Mouse (Mus musculus) frontal cortex, postnatal 25 days (tissue): ENCODE measurements around the gene Cldn2.
A peak's percentile ranks its signal among the peaks of the same experiment; 100 is the strongest.
"Not testable (repeated sequence)": the region's sequence is repeated elsewhere in the genome, so short reads cannot be mapped to it uniquely, and the experiment has no call there.

Source experiments
- DNase-seq, 2 experiments: peaks; one replicate each; pipeline ENCODE4 v3.0.0; 2022; ENCODE audit warnings: low spot score in 2 of 2

Cldn2 gene

GRCm38 (mm10) chrX:139800406-139800878, at the start of gene Cldn2:
Gene Cldn2 (plus strand): TSS chrX:139800828.
- DNase-seq: no peak

DNA sequence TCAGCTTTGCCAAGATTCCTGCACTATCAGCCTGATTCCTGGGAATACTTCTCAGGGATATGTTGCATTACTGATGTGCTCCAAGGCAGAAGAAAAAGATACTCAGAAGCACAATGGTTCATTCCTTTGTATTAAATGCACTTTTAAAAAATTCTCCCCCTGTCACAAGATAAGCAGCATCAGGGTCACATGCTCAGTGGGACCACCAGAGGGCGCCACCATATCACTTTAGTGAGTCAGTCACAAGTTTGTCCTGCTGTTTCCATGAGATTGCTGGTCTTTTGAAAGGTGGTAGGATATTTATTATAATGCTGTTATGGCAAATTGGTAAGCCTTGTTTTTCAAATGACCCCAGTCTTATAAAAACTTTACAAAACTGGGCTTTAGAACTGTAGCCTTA, 48.8 kb upstream of the Cldn2 start:
- DNase-seq: peak in 1 of 2 experiments; percentile 12

DNA sequence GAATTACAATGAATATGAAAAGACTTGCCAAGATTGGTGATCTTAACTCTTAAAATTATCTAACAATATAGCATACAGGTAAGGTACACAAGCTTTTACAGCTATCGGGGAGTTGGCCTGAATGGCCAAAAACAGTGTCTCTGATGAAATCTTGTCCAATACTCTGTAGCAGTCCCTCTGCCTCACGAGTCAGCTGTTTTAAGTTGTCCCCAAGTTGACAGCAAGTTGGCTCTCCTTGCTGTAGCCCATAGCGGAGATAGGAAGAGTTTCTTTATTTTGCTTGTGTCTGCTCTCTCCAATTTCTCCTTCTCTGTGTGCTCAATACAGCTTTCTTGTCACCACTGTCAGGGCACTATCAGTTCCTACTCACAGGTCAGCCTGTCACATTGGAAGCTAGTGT, 42.0 kb upstream of the Cldn2 start:
- not testable (repeated sequence) for DNase-seq

GRCm38 (mm10) chrX:139762546-139762945, 38.1 kb upstream of the Cldn2 start:
- DNase-seq: peak in 1 of 2 experiments; percentile 27

GRCm38 (mm10) chrX:139769975-139770637, 30.5 kb upstream of the Cldn2 start:
- DNase-seq: no peak

- no peak for DNase-seq
Measured at GRCm38 (mm10) chrX:139774309-139775083, 26.1 kb upstream of the Cldn2 start.

GRCm38 (mm10) chrX:139775084-139775612, 25.5 kb upstream of the Cldn2 start:
- no peak for DNase-seq

DNA sequence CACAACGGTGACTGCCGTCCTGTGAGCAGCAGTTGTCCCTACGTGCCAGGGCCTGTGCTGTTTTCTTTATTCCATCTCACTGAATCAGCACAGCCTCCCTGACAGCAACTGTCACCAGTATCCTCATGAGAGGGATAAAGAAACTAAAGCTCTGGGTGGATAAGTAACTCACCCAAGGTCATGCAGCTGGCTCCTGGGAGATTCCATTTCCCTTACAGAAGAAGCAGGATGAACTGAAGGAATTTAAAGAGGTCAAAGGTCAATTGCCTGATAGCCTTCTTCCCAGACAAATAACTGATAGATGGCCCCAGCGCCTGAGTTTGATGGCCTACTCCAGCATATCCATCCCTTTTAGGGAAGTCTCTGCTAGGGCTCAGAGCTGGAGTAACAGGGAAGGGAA, 23.3 kb upstream of the Cldn2 start:
- DNase-seq: no peak

GRCm38 (mm10) chrX:139778886-139779285, 21.7 kb upstream of the Cldn2 start:
- DNase-seq: no peak

GRCm38 (mm10) chrX:139779401-139779800, 21.2 kb upstream of the Cldn2 start:
- no peak for DNase-seq

GRCm38 (mm10) chrX:139780988-139781387, 19.6 kb upstream of the Cldn2 start:
- no peak for DNase-seq

DNA sequence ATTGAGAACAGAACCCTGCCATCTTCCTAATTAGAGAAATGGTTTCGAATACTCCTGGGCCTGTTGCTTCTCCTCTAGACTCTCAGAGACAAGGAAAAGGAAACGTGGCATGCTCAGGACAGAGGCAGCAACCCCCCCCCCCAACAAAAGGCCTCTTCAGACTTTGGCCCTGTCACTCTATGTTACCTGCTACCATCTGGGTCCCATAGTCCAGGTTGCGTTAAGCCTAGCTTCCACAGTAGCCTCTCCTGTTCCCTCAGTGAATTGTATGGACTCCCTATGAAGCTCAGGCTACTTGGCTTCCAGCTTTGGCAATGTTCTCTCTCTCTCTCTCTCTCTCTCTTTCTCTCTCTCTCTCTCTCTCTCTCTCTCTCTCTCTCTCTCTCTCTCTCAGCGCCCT, 19.1 kb upstream of the Cldn2 start:
- DNase-seq: no peak

GRCm38 (mm10) chrX:139782278-139783044, 18.2 kb upstream of the Cldn2 start, which contains the start of gene Ripply1:
Gene Ripply1 (minus strand): TSS chrX:139782353.
- no peak for DNase-seq

DNA sequence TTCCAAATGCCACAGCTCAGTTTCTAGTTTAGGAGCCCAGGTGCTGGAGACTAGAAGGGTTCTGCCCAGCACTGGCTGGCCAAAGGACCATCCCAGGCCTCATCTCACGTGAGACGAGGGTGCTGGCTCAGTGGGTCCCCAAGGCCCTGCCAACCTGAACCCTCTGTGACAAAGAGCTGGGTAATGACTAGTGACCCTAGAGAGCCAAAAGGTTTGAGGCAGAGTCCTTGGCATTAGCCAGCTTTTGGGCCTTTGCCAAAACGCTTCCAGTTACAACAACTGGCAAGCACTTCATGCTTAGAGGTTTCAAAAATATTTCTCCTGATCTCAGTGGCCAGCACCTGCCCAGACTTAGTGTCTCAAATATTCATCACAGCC, 17.6 kb upstream of the Cldn2 start:
- no peak for DNase-seq

DNA sequence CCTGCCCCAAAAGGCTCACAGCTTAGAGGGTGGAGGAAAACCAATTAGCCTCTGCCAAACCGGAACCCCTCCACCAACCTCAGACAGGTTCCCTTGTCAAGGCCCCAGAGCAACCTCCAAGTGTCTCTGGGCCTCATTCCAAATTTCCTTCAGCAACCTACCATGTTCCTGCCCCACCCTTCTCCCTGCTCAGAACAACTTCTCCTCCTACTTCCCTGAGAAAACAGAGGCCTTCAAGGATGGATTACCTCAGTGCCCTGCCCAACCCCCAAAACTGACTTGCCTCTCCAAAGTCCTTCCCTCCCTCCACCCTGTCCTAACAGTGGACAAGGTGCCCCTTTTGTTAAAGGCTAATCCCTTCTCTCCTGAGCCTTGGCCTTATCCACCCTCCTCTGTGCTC, 14.9 kb upstream of the Cldn2 start:
- no peak for DNase-seq

DNA sequence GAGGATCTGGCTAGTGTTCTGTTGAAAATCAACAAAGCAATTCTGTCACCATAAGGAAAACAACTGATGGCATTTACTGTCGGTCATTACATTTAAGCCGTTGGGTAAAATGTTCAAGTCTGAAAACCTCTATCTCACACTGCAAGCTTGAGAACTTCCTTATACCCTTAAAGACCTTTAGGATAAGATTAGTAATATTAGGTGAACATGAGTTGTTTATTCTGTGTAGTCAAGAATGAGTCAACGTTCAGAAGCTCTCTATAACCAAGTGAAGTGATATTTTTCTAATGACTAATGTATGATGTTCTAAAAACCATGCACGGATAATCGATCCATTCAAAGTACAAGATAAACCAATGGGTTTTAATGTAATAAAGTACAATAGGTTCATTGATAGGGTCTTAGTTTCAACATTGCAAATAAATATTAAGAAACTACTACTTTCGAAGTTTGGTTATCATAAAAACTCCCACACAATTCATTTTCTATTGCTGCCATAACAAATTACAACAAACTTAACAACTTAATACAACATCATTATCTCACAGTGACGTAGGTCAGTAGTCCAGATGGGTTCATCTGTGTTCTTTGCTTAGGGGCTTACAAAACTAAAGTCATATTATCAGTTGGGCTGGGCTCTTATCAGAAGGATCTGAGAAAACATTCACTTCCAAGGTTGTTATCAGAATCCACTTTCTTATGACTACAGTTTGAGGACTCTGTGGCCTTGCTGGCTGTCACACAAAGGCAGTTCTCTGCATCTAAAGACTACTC, 6.4 kb upstream of the Cldn2 start:
- DNase-seq: no peak

GRCm38 (mm10) chrX:139796037-139796436, 4.6 kb upstream of the Cldn2 start:
- no peak for DNase-seq

DNA sequence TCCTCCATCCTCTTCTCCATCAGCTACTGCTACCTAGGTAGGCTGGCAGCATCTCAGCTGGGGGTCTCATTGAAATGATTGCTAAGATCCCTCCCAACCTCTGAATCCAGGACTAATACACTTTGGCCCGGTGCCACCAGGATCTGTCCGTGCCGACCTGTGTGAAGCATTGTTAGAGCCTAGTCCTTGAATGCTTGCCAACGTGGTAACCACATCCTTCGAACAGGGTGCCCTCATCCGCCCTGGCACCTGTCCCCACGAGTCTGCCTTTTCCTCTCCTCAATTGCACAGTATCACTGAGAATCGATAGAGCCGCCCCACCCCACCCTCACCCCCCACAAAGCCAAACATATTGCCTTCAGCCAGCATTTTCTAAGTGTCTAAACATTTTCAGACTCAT, 2.8 kb upstream of the Cldn2 start:
- DNase-seq: no peak

- DNase-seq: no peak
Measured at GRCm38 (mm10) chrX:139799953-139800352, 675 bp upstream of the Cldn2 start.

- no peak for DNase-seq
Measured at GRCm38 (mm10) chrX:139803028-139803427, 2.4 kb downstream of the Cldn2 start.

GRCm38 (mm10) chrX:139805918-139806317, 5.3 kb downstream of the Cldn2 start:
- no peak for DNase-seq
